Mouse (Mus musculus) forebrain, embryonic 13.5 days (tissue): ENCODE data around the gene Raver1. TPM values are rescaled to one million over a fixed set of nuclear protein-coding genes. Genes with fewer than 3 reads are reported as not detected.

Experiments used
- ATAC-seq: fragments of 200-750 bp; cut with Nextera tagmentation; 2 replicates; pipeline ENCODE4 v1.8.0; 2017
- H3K27ac ChIP-seq: fragments of 300-500 bp; sonication (generic); 2 replicates; pipeline ENCODE4 v1.5.1; 2015; ENCODE audit warnings: inconsistent platforms, mild to moderate bottlenecking, moderate library complexity
- H3K27me3 ChIP-seq: fragments of 300-500 bp; sonication (generic); 2 replicates; pipeline ENCODE4 v1.6.1; 2015; ENCODE audit warnings: mild to moderate bottlenecking, inconsistent platforms
- H3K36me3 ChIP-seq: fragments of 300-500 bp; sonication (generic); 2 replicates; pipeline ENCODE4 v1.6.1; 2015; ENCODE audit warnings: mild to moderate bottlenecking, inconsistent platforms; ENCODE audit not compliant: poor library complexity, severe bottlenecking
- H3K4me1 ChIP-seq: fragments of 300-500 bp; sonication (generic); 2 replicates; pipeline ENCODE4 v1.6.1; 2015; ENCODE audit warnings: inconsistent platforms
- H3K4me2 ChIP-seq: fragments of 300-500 bp; sonication (generic); 2 replicates; pipeline ENCODE4 v1.6.1; 2015; ENCODE audit warnings: inconsistent platforms, mild to moderate bottlenecking, moderate library complexity
- H3K4me3 ChIP-seq: fragments of 300-500 bp; sonication (generic); 2 replicates; pipeline ENCODE4 v1.5.1; 2015; ENCODE audit warnings: mild to moderate bottlenecking, inconsistent platforms
- H3K9ac ChIP-seq: fragments of 300-500 bp; sonication (generic); 2 replicates; pipeline ENCODE4 v1.6.1; 2015; ENCODE audit warnings: mild to moderate bottlenecking, inconsistent platforms
- H3K9me3 ChIP-seq: fragments of 300-500 bp; sonication (generic); replicated peaks from 2 replicates; pipeline ENCODE4 v1.6.1; 2016; ENCODE audit warnings: inconsistent platforms
- WGBS: fragments of 180-500 bp; shearing (Covaris S2); methylation state at CpG from one replicate; pipeline ENCODE4 v1.1.7; 2015; 5-methylcytosine and 5-hydroxymethylcytosine counted together
- microRNA counts: library from miRNA; unstranded; fragments of <30 nt; microRNA quantifications from one replicate; lab custom pipeline; 2016
- microRNA-seq: library from miRNA; unstranded; fragments of <30 nt; microRNA quantifications from one replicate; pipeline ENCODE4, GENCODE M21; 2016
- polyA plus RNA-seq: library from polyadenylated mRNA; unstranded; fragments of >200 nt; fragmentation: Nextera tagmentation; extraction: Ambion mirVana; gene quantifications from 2 replicates; pipeline ENCODE4 v1.2.1, GENCODE M21; 2015

The Raver1 gene
- polyA plus RNA-seq, 1 experiment from 2014 or later: 41.0 TPM

- 82% methylated on average over 12 of the region's 12 CpGs for WGBS
- Histone ChIP-seq H3K4me2 (no peak overlapping the region), H3K4me3 (no peak overlapping the region), H3K4me1 (peaks cover 29% of the 10 kb centered on the region), H3K9me3 (no peaks in the 10 kb centered on the region), H3K36me3 (no peaks in the 10 kb centered on the region), H3K27ac (no peak overlapping the region), H3K27me3 (peaks cover 64% of the 10 kb centered on the region), H3K9ac (no peak overlapping the region)
- ATAC-seq: no peak
These were observed 65.0 kb downstream of the Raver1 start for GRCm38 (mm10) chr9:21026849-21027248.

- Histone ChIP-seq H3K4me1 (peaks cover 14% of the 10 kb centered on the region), H3K36me3 (no peaks in the 10 kb centered on the region), H3K4me2 (no peak overlapping the region), H3K9ac (no peak overlapping the region), H3K9me3 (no peaks in the 10 kb centered on the region), H3K27ac (no peak overlapping the region), H3K27me3 (peaks cover 55% of the 10 kb centered on the region), H3K4me3 (no peak overlapping the region)
- ATAC-seq: no peak
- WGBS: 76% methylated on average over 19 of the region's 19 CpGs
These were observed 66.5 kb downstream of the Raver1 start for GRCm38 (mm10) chr9:21025258-21025810.

MicroRNA genes within 50 kb of the gene (microRNA counts, 519-probe panel; counts per million panel counts)
- microRNA mmu-miR-1900 (lab: Ali Mortazavi, UCI): 4,023 counts per million, percentile 78 among the panel's probes with 10 or more counts

Small RNA genes within 50 kb of the gene (microRNA-seq; reads per million reads assigned to microRNA genes)
- gene Mir1900 (not detected), gene Mir7082 (2.4 reads per million)

Other genes with a start within 250 kb of the Raver1 start
- 1.1 and 1.2 TPM in 2 replicates for gene A230050P20Rik, start 223.4 kb downstream of the Raver1 start, polyA plus RNA-seq
- gene Angptl6, start 212.3 kb downstream of the Raver1 start, polyA plus RNA-seq: 8.5 and 11.1 TPM in 2 replicates
- gene Ppan, start 203.8 kb downstream of the Raver1 start, polyA plus RNA-seq: 57.7 and 65.2 TPM in 2 replicates
- gene Eif3g, start 193.4 kb downstream of the Raver1 start, polyA plus RNA-seq: 327 and 332 TPM in 2 replicates
- gene Dnmt1, start 132.1 kb downstream of the Raver1 start, polyA plus RNA-seq: 92.4 and 103 TPM in 2 replicates
- gene S1pr2, start 115.2 kb downstream of the Raver1 start, polyA plus RNA-seq: 6.8 and 10.3 TPM in 2 replicates
- 115 and 124 TPM in 2 replicates for gene Mrpl4, start 89.3 kb downstream of the Raver1 start, polyA plus RNA-seq
- gene Icam1, start 76.0 kb downstream of the Raver1 start, polyA plus RNA-seq: 2.4 and 2.8 TPM in 2 replicates
- gene Icam4, start 62.6 kb downstream of the Raver1 start, polyA plus RNA-seq: 0.17 and 0.37 TPM in 2 replicates
- gene Icam5, start 59.9 kb downstream of the Raver1 start, polyA plus RNA-seq: 0.19 and 0.45 TPM in 2 replicates
- 0.81 and 2.2 TPM in 2 replicates for gene Zglp1, start 24.9 kb downstream of the Raver1 start, polyA plus RNA-seq
- 0.78 and 1.2 TPM in 2 replicates for gene Gm49373, start 18.9 kb downstream of the Raver1 start, polyA plus RNA-seq
- 46.0 and 51.9 TPM in 2 replicates for gene Fdx1l, start 18.4 kb downstream of the Raver1 start, polyA plus RNA-seq
- 1.5 and 2.1 TPM in 2 replicates for gene Gm38431, start within 50 bp of the Raver1 start, polyA plus RNA-seq
- gene Tyk2, start 39.2 kb upstream of the Raver1 start, polyA plus RNA-seq: 9.1 and 11.3 TPM in 2 replicates
- 229 and 232 TPM in 2 replicates for gene Cdc37, start 58.0 kb upstream of the Raver1 start, polyA plus RNA-seq
- 15.7 TPM in 2 replicates for gene Pde4a, start 73.7 kb upstream of the Raver1 start, polyA plus RNA-seq
- gene Keap1, start 147.4 kb upstream of the Raver1 start, polyA plus RNA-seq: 55.7 and 60.0 TPM in 2 replicates
- gene S1pr5, start 156.4 kb upstream of the Raver1 start, polyA plus RNA-seq: 0.37 and 0.55 TPM in 2 replicates
- gene Atg4d, start 173.3 kb upstream of the Raver1 start, polyA plus RNA-seq: 60.2 and 60.3 TPM in 2 replicates
- gene Kri1, start 196.0 kb upstream of the Raver1 start, polyA plus RNA-seq: 15.4 and 20.1 TPM in 2 replicates
- 85.4 and 88.3 TPM in 2 replicates for gene Cdkn2d, start 199.4 kb upstream of the Raver1 start, polyA plus RNA-seq
- gene Ap1m2, start 220.3 kb upstream of the Raver1 start, polyA plus RNA-seq: 0.39 and 0.52 TPM in 2 replicates
- gene Slc44a2, start 228.7 kb upstream of the Raver1 start, polyA plus RNA-seq: 63.6 and 68.3 TPM in 2 replicates